Mouse (Mus musculus) forebrain, postnatal 0 days (tissue): Measurements from ENCODE around the gene Brd9. TPM values are rescaled to one million over a fixed set of nuclear protein-coding genes. Genes with fewer than 3 reads are reported as not detected.

Source experiments
- ATAC-seq: fragments of 200-750 bp; cut with Nextera tagmentation; 2 replicates; pipeline ENCODE4 v1.8.0; 2017; ENCODE audit warnings: mild to moderate bottlenecking, moderate library complexity
- DNase-seq: peaks from one replicate; pipeline ENCODE4 v3.0.0-alpha.2; 2015
- H3K27ac ChIP-seq: fragments of 300-500 bp; sonication (generic); 2 replicates; pipeline ENCODE4 v1.5.1; 2014; ENCODE audit warnings: low read depth, mild to moderate bottlenecking, antibody characterized with exemption, low read length, moderate library complexity, mixed read lengths
- H3K27me3 ChIP-seq: fragments of 300-500 bp; sonication (generic); 2 replicates; pipeline ENCODE4 v1.6.1; 2014; ENCODE audit warnings: mild to moderate bottlenecking, low read length, mixed read lengths; ENCODE audit not compliant: insufficient read depth
- H3K36me3 ChIP-seq: fragments of 300-500 bp; sonication (generic); 2 replicates; pipeline ENCODE4 v1.6.1; 2014; ENCODE audit warnings: mild to moderate bottlenecking, moderate library complexity; ENCODE audit not compliant: insufficient read depth
- H3K4me1 ChIP-seq: fragments of 300-500 bp; sonication (generic); 2 replicates; pipeline ENCODE4 v1.6.1; 2014; ENCODE audit warnings: antibody characterized with exemption; ENCODE audit not compliant: insufficient read depth
- H3K4me2 ChIP-seq: fragments of 300-500 bp; sonication (generic); 2 replicates; pipeline ENCODE4 v1.6.1; 2014; ENCODE audit warnings: low read depth, mild to moderate bottlenecking, moderate library complexity
- H3K4me3 ChIP-seq: fragments of 300-500 bp; sonication (generic); 2 replicates; pipeline ENCODE4 v1.5.1; 2014; ENCODE audit warnings: low read depth, low read length, mixed read lengths
- H3K9ac ChIP-seq: fragments of 300-500 bp; sonication (generic); 2 replicates; pipeline ENCODE4 v1.6.1; 2014; ENCODE audit warnings: mild to moderate bottlenecking
- H3K9me3 ChIP-seq: fragments of 300-500 bp; sonication (generic); 2 replicates; pipeline ENCODE4 v1.6.1; 2016; ENCODE audit warnings: low read length
- CTCF ChIP-seq: sonication (generic); IDR thresholded peaks from 2 replicates; pipeline ENCODE4 v1.5.1; 2016; ENCODE audit warnings: antibody characterized with exemption, control low read depth, low read depth
- WGBS: fragments of 180-500 bp; shearing (Covaris S2); extraction: QIAGEN DNeasy Blood & Tissue Kit; methylation state at CpG from one replicate; pipeline ENCODE4 v1.1.7; 2014; 5-methylcytosine and 5-hydroxymethylcytosine counted together
- polyA plus RNA-seq: library from polyadenylated mRNA; unstranded; fragments of >200 nt; fragmentation: Nextera tagmentation; extraction: Ambion mirVana; gene quantifications from 2 replicates; pipeline ENCODE4 v1.2.1, GENCODE M21; 2015
- total RNA-seq: library from RNA; depleted of rRNA; stranded (reverse); fragments of >200 nt; gene quantifications from 2 replicates; pipeline ENCODE4 v1.2.3, GENCODE M21; 2014; rRNA removed

The Brd9 gene
- 93.6 and 111 TPM in 2 replicates for total RNA-seq
- polyA plus RNA-seq = 68.1 and 75.0 TPM in 2 replicates

DNA sequence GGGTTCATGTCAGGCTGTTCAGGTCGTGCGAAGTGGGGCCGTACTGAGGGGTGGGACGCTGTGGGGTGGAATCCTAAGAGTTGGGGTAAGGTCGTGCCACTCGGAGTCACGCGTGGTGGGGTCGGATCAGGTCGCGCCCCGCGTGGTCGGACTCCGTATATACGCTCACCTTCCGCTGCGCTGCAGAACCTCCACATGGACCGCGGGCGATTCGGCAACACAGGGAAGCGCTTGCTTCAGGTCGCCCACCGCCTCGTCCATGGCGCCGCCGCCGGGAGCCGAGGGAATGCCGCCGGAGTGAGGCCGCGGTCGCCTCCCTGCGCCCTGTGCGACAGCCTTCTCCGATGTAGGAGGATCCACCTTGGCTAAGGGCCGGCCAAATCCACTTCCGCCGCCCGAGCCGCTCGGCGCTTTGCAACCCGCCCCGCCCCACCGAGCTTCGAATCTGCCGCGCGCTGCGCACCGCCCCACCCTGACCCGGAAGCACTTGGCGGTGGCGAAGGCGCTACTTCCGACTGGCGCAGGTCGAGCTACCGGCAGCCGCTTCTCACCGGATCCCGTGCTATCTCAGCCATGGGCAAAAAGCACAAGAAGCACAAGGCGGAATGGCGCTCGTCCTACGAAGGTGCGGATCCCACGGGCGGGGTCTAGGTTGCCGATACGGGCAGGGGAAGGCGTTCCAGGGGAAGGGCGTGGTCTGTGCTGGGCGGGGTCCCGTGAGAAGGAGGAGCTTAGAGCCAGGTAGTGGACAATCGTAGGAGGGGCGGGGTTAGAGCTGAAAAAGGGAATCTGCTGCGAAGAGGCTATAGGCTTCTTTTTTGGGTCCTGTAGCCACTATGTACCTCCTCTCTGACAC lies at the start of gene Brd9, which contains the start of gene Trip13:
Gene Brd9 (plus strand): TSS at position 491 of the 856 bp plus-strand sequence.
Gene Trip13 (minus strand): TSS at position 464 of the 856 bp plus-strand sequence.
- peak within 1 kb of the TSS; percentile 85 for H3K4me2 ChIP-seq
- ATAC-seq (peak; percentile 99), DNase-seq (peak; percentile 95)
- no peaks in the 10 kb centered on the region for H3K27me3 ChIP-seq
- peak within 1 kb of the TSS; percentile 89 for H3K4me3 ChIP-seq
- peaks cover 15% of the 10 kb centered on the region for H3K36me3 ChIP-seq
- peak; percentile 35 for TF ChIP-seq CTCF
- H3K27ac ChIP-seq = peak within 1 kb of the TSS; percentile 91
- WGBS = 1% methylated on average over 68 of the region's 82 CpGs
- H3K9ac ChIP-seq = peak within 1 kb of the TSS; percentile 94
- peaks cover 10% of the 10 kb centered on the region; the same call in 1 of the 2 replicates for H3K4me1 ChIP-seq
- no peaks in the 10 kb centered on the region for H3K9me3 ChIP-seq

- no peaks in the 10 kb centered on the region for H3K9me3 ChIP-seq
- peak; percentile 23; the same call in 1 of the 2 replicates for ATAC-seq
- no peak for TF ChIP-seq CTCF
- H3K36me3 ChIP-seq = no peaks in the 10 kb centered on the region
- DNase-seq = no peak
- no peak overlapping the region for H3K4me2 ChIP-seq
- H3K9ac ChIP-seq = no peak overlapping the region
- H3K4me3 ChIP-seq = no peak overlapping the region
- 67% methylated on average over 6 of the region's 6 CpGs for WGBS
- H3K27me3 ChIP-seq = no peaks in the 10 kb centered on the region
- no peak overlapping the region for H3K27ac ChIP-seq
- H3K4me1 ChIP-seq = no peaks in the 10 kb centered on the region
These were observed 45.0 kb upstream of the Brd9 start for GRCm38 (mm10) chr13:73892493-73893178.

GRCm38 (mm10) chr13:73897561-73897960 lies 40.0 kb upstream of the Brd9 start:
- no peak overlapping the region for H3K4me2 ChIP-seq
- H3K27me3 ChIP-seq = no peaks in the 10 kb centered on the region
- H3K27ac ChIP-seq = no peak overlapping the region
- TF ChIP-seq CTCF = no peak
- H3K36me3 ChIP-seq = no peaks in the 10 kb centered on the region
- H3K4me1 ChIP-seq = no peaks in the 10 kb centered on the region
- no peak for ATAC-seq
- no peak for DNase-seq
- WGBS = 81% methylated on average over 3 of the region's 3 CpGs
- no peak overlapping the region for H3K9ac ChIP-seq
- no peak overlapping the region for H3K4me3 ChIP-seq
- H3K9me3 ChIP-seq = no peaks in the 10 kb centered on the region

GRCm38 (mm10) chr13:73907136-73907535 lies 30.5 kb upstream of the Brd9 start:
- no peak overlapping the region for H3K4me2 ChIP-seq
- ATAC-seq (no peak), DNase-seq (no peak)
- H3K27me3 ChIP-seq = no peaks in the 10 kb centered on the region
- no peaks in the 10 kb centered on the region for H3K4me1 ChIP-seq
- H3K9me3 ChIP-seq = no peaks in the 10 kb centered on the region
- H3K9ac ChIP-seq = no peak overlapping the region
- TF ChIP-seq CTCF = no peak
- H3K4me3 ChIP-seq = no peak overlapping the region
- 56% methylated on average over 5 of the region's 5 CpGs for WGBS
- H3K36me3 ChIP-seq = no peaks in the 10 kb centered on the region
- H3K27ac ChIP-seq = no peak overlapping the region

GRCm38 (mm10) chr13:73907683-73908412 lies 29.8 kb upstream of the Brd9 start:
- DNase-seq (peak; percentile 75), ATAC-seq (peak; percentile 94)
- Histone ChIP-seq H3K4me2 (no peak overlapping the region), H3K27me3 (no peaks in the 10 kb centered on the region), H3K9ac (no peak overlapping the region), H3K4me3 (no peak overlapping the region), H3K27ac (no peak overlapping the region), H3K36me3 (no peaks in the 10 kb centered on the region), H3K9me3 (no peaks in the 10 kb centered on the region), H3K4me1 (no peaks in the 10 kb centered on the region)
- WGBS = 75% methylated on average over 2 of the region's 2 CpGs
- TF ChIP-seq CTCF = peak; percentile 95

DNA sequence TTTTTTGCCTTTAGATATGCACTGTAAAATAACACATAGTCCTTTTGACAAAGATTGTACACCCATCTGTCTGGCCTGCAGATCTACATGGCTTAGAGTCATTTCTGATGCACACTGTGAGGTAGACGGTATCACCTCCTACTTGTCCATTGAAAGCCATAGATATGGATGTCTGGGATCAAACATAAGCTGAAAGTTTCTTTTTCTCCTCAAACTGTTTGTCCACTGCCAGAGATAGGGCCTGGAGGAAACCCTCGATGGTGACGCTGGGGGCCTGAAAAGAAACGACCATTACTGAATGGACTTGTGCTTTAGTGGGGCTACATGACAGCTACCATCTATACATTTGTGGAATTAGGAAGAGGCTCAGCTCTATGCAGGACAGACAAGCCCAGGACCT lies 24.5 kb upstream of the Brd9 start:
- WGBS = 93% methylated on average over 4 of the region's 4 CpGs
- Histone ChIP-seq H3K4me3 (no peak overlapping the region), H3K36me3 (peaks cover 14% of the 10 kb centered on the region), H3K9me3 (no peaks in the 10 kb centered on the region), H3K9ac (no peak overlapping the region), H3K27ac (no peak overlapping the region), H3K4me1 (no peaks in the 10 kb centered on the region), H3K4me2 (no peak overlapping the region), H3K27me3 (no peaks in the 10 kb centered on the region)
- TF ChIP-seq CTCF = no peak
- DNase-seq = no peak
- no peak for ATAC-seq
